Mouse (Mus musculus): ENCODE measurements around the gene Zbtb45.

DNA sequence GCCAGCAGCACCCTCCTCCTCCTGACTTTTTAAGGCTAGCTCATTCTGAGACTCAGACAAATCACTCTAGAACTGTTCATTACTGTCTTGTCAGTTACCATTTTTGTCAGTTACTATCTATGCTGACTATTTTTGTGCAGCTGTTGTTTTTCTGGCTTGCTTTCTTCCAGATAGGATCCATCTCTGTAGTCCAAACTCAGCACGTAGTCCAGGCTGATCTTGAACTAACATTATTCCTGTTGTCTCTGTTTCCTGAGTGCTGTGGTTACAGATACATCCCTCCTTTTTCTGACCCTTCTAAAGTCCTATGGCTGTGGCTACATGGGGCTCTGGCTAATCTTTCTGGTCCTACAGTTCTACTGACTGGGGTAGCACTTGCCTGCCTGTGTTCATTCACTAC lies 29.3 kb upstream of the Zbtb45 start:
- TF ChIP-seq POLR2A (IDR thresholded peaks at IDR 0.05; ENCODE audit: low read depth, low read length): no peak
- TF ChIP-seq CTCF (IDR thresholded peaks at IDR 0.05; ENCODE audit: extremely low read depth, insufficient read length, insufficient replicate concordance, low read depth, low read length): no peak

Measured in small intestine, adult 2 months (tissue).